Mouse (Mus musculus) heart, embryonic 11.5 days (tissue): Measurements from ENCODE around the gene Rims4. TPM values are rescaled to one million over a fixed set of nuclear protein-coding genes. Genes with fewer than 3 reads are reported as not detected.

Experiments
- polyA plus RNA-seq: library from polyadenylated mRNA; unstranded; fragments of >200 nt; fragmentation: Nextera tagmentation; extraction: Ambion mirVana; gene quantifications from 2 replicates; pipeline ENCODE4 v1.2.1, GENCODE M21; 2014

The Rims4 gene
- polyA plus RNA-seq, 1 experiment from 2014 or later = 0.04 TPM

Other genes starting within 250 kb of the Rims4 start
- 3.8 and 4.3 TPM in 2 replicates for gene Ada, start 168.4 kb downstream of the Rims4 start, polyA plus RNA-seq
- gene Ccn5, start 97.8 kb downstream of the Rims4 start, polyA plus RNA-seq = 0.14 and 0.17 TPM in 2 replicates
- gene Kcnk15, start 65.0 kb downstream of the Rims4 start, polyA plus RNA-seq = not detected in 2 replicates
- gene Ywhab, start 76.3 kb upstream of the Rims4 start, polyA plus RNA-seq = 254 and 271 TPM in 2 replicates
- 0.61 and 0.66 TPM in 2 replicates for gene Pabpc1l, start 106.8 kb upstream of the Rims4 start, polyA plus RNA-seq
- gene Stk4, start 151.6 kb upstream of the Rims4 start, polyA plus RNA-seq = 20.8 and 21.4 TPM in 2 replicates
- gene Tomm34, start 152.5 kb upstream of the Rims4 start, polyA plus RNA-seq = 56.7 and 59.1 TPM in 2 replicates